Mouse (Mus musculus) olfactory bulb, adult 2 months (tissue): ENCODE results near the gene Sept10. TPM values are rescaled to one million over a fixed set of nuclear protein-coding genes. Genes with fewer than 3 reads are reported as not detected.
A peak's percentile ranks its signal among the peaks of the same experiment; 100 is the strongest.

ENCODE experiments used
- H3K27ac ChIP-seq: fragments of 200-500 bp; 2 replicates; pipeline ENCODE4 v1.5.1; 2012; ENCODE audit warnings: low read depth, low read length; ENCODE audit not compliant: insufficient read depth
- H3K4me1 ChIP-seq: fragments of 200-500 bp; 2 replicates; pipeline ENCODE4 v1.6.1; 2012; ENCODE audit warnings: low read length; ENCODE audit not compliant: control insufficient read depth, insufficient read depth
- H3K4me3 ChIP-seq: fragments of 200-500 bp; 2 replicates; pipeline ENCODE4 v1.5.1; 2012; ENCODE audit warnings: mild to moderate bottlenecking, low read depth, low read length, moderate library complexity; ENCODE audit not compliant: insufficient read depth
- CTCF ChIP-seq: fragments of 200-500 bp; IDR thresholded peaks from 2 replicates; pipeline ENCODE4 v1.5.1; 2012; ENCODE audit warnings: low read depth, mild to moderate bottlenecking, low read length, moderate library complexity; ENCODE audit not compliant: insufficient read depth
- POLR2A ChIP-seq: fragments of 200-500 bp; IDR thresholded peaks from 2 replicates; pipeline ENCODE4 v1.6.1; 2012; ENCODE audit warnings: mild to moderate bottlenecking, low read depth, low read length, moderate library complexity; ENCODE audit not compliant: insufficient read depth
- WGBS: fragments of 180-500 bp; shearing (Covaris S2); methylation state at CpG from one replicate; pipeline ENCODE4 v1.1.7; 2018; 5-methylcytosine and 5-hydroxymethylcytosine counted together
- polyA plus RNA-seq: library from polyadenylated mRNA; stranded (reverse); fragments of >200 nt; gene quantifications from 2 replicates; pipeline ENCODE4 v1.2.4, GENCODE M21; 2012; ENCODE audit warnings: low replicate concordance; ENCODE audit not compliant: missing spikeins, insufficient read depth, insufficient read length

Sept10 gene
- not detected in 2 replicates for polyA plus RNA-seq

GRCm38 (mm10) chr10:59221473-59222270, at the start of gene Sept10, which contains the start of gene Sowahc:
Gene Sept10 (minus strand): TSS chr10:59221847.
Gene Sowahc (plus strand): TSS chr10:59221953.
- under 1% methylated on average over 84 of the region's 84 CpGs for WGBS

GRCm38 (mm10) chr10:59268754-59269153, 47.1 kb upstream of the Sept10 start:
- no peak overlapping the region for H3K4me3 ChIP-seq
- H3K27ac ChIP-seq = no peak overlapping the region
- 80% methylated on average over 3 of the region's 3 CpGs for WGBS
- no peaks in the 10 kb centered on the region for H3K4me1 ChIP-seq
- no peak for TF ChIP-seq POLR2A
- no peak for TF ChIP-seq CTCF

More at GRCm38 (mm10) chr10:59221473-59222270, at the start of gene Sept10, which contains the start of gene Sowahc:
- peak within 1 kb of the TSS; percentile 98 for H3K4me3 ChIP-seq
- peak; percentile 53 for TF ChIP-seq POLR2A
- TF ChIP-seq CTCF = no peak
- peaks cover 11% of the 10 kb centered on the region for H3K4me1 ChIP-seq
- H3K27ac ChIP-seq = peak within 1 kb of the TSS; percentile 54; the same call in 1 of the 2 replicates

GRCm38 (mm10) chr10:59268109-59268508, 46.5 kb upstream of the Sept10 start:
- Histone ChIP-seq H3K4me1 (no peaks in the 10 kb centered on the region), H3K27ac (no peak overlapping the region), H3K4me3 (no peak overlapping the region)
- TF ChIP-seq CTCF = no peak
- no peak for TF ChIP-seq POLR2A
- 82% methylated on average over 4 of the region's 4 CpGs for WGBS

GRCm38 (mm10) chr10:59267275-59267674, 45.6 kb upstream of the Sept10 start:
- TF ChIP-seq CTCF = no peak
- no peak for TF ChIP-seq POLR2A
- Histone ChIP-seq H3K4me1 (no peaks in the 10 kb centered on the region), H3K27ac (no peak overlapping the region), H3K4me3 (no peak overlapping the region)
- WGBS = 97% methylated on average over 2 of the region's 2 CpGs

GRCm38 (mm10) chr10:59266097-59266496, 44.5 kb upstream of the Sept10 start:
- no peak overlapping the region for H3K4me3 ChIP-seq
- H3K4me1 ChIP-seq = no peaks in the 10 kb centered on the region
- no peak overlapping the region for H3K27ac ChIP-seq
- WGBS = 96% methylated on average over 1 of the region's 1 CpGs
- TF ChIP-seq CTCF (no peak), POLR2A (no peak)

- H3K4me1 ChIP-seq = no peaks in the 10 kb centered on the region
- H3K27ac ChIP-seq = no peak overlapping the region
- 84% methylated on average over 4 of the region's 4 CpGs for WGBS
- H3K4me3 ChIP-seq = no peak overlapping the region
- TF ChIP-seq CTCF (no peak), POLR2A (no peak)
These were observed 44.0 kb upstream of the Sept10 start for GRCm38 (mm10) chr10:59265674-59266073.

GRCm38 (mm10) chr10:59265067-59265466, 43.4 kb upstream of the Sept10 start:
- H3K27ac ChIP-seq = no peak overlapping the region
- no peak for TF ChIP-seq POLR2A
- no peak for TF ChIP-seq CTCF
- WGBS = 82% methylated on average over 7 of the region's 7 CpGs
- no peaks in the 10 kb centered on the region for H3K4me1 ChIP-seq
- H3K4me3 ChIP-seq = no peak overlapping the region

GRCm38 (mm10) chr10:59262979-59263378, 41.3 kb upstream of the Sept10 start:
- Histone ChIP-seq H3K4me3 (no peak overlapping the region), H3K27ac (no peak overlapping the region), H3K4me1 (no peaks in the 10 kb centered on the region)
- TF ChIP-seq POLR2A (no peak), CTCF (no peak)
- 78% methylated on average over 7 of the region's 7 CpGs for WGBS

- TF ChIP-seq POLR2A (no peak), CTCF (no peak)
- Histone ChIP-seq H3K4me1 (no peaks in the 10 kb centered on the region), H3K27ac (no peak overlapping the region), H3K4me3 (no peak overlapping the region)
- 53% methylated on average over 1 of the region's 1 CpGs for WGBS
These were observed 40.4 kb upstream of the Sept10 start for GRCm38 (mm10) chr10:59262021-59262420.
